Comparison of ENCODE assay signal across 8 mouse cellular contexts in genomic region chr15:79933670-79934514, GRCm38 (mm10). TPM values are rescaled to one million over a fixed set of nuclear protein-coding genes. Genes with fewer than 3 reads are reported as not detected.
DNase-seq lines count a peak whose midpoint lies in the region; ATAC-seq and TF ChIP-seq lines count a peak whose summit lies in the region.

No protein-coding gene starts in this region.

- 5% methylated on average over 22 of the region's 22 CpGs for WGBS in lung, embryonic 16.5 days
- WGBS in lung, adult 2 months: 9% methylated on average over 22 of the region's 22 CpGs
- 4% methylated on average over 22 of the region's 22 CpGs for WGBS in intestine, embryonic 14.5 days
- WGBS in neural tube, embryonic 14.5 days: 2% methylated on average over 22 of the region's 22 CpGs

- H3K27me3 ChIP-seq in lung, embryonic 16.5 days (ENCODE audit: control insufficient read depth, insufficient read depth, low read depth, low read length): peaks cover 19% of the 10 kb centered on the region
- peaks cover 41% of the 10 kb centered on the region for H3K27me3 ChIP-seq in intestine, embryonic 14.5 days (replicated peaks; ENCODE audit: control insufficient read depth, insufficient read depth, low read length)
- H3K27me3 ChIP-seq in neural tube, embryonic 14.5 days (ENCODE audit: control insufficient read depth, insufficient read depth, low read length): peaks cover 6% of the 10 kb centered on the region; the same call in 1 of the 2 replicates

- DNase-seq in lung, adult 2 months: no peak
- peak; percentile 70 for DNase-seq in embryo, embryonic 11 days
- DNase-seq in intestine, embryonic 14.5 days (ENCODE audit: low spot score): no peak
- no peak for DNase-seq in frontal cortex, postnatal 14 days (ENCODE audit: low spot score in 2 of 2)
- no peak for DNase-seq in layer of hippocampus, adult 8-10 months (ENCODE audit: low spot score in 2 of 2)
- DNase-seq in c-Kit-positive CD71-positive TER-119-positive erythroid progenitor cells, embryonic 14.5 days (ENCODE audit: low spot score): no peak

- no peaks in the 10 kb centered on the region for H3K36me3 ChIP-seq in lung, embryonic 16.5 days (ENCODE audit: control insufficient read depth, insufficient read depth, low read length)
- H3K36me3 ChIP-seq in intestine, embryonic 14.5 days (ENCODE audit: control insufficient read depth, insufficient read depth, low read length): no peaks in the 10 kb centered on the region
- H3K36me3 ChIP-seq in neural tube, embryonic 14.5 days (ENCODE audit: control insufficient read depth, insufficient read depth, low read length): no peaks in the 10 kb centered on the region

- TF ChIP-seq CTCF in lung, adult 2 months (IDR thresholded peaks at IDR 0.05; ENCODE audit: insufficient read depth, low read length): no peak

- ATAC-seq in lung, embryonic 16.5 days (ENCODE audit: low read depth): no peak
- no peak for ATAC-seq in intestine, embryonic 14.5 days (replicated peaks; ENCODE audit: low FRiP score, low TSS enrichment, low read depth)
- ATAC-seq in neural tube, embryonic 14.5 days (ENCODE audit: low read depth): no peak

- no peaks in the 10 kb centered on the region for H3K9me3 ChIP-seq in lung, embryonic 16.5 days (ENCODE audit: control insufficient read depth, low read length)
- no peaks in the 10 kb centered on the region for H3K9me3 ChIP-seq in intestine, embryonic 14.5 days (ENCODE audit: control insufficient read depth, low read length)
- no peaks in the 10 kb centered on the region for H3K9me3 ChIP-seq in neural tube, embryonic 14.5 days (ENCODE audit: control insufficient read depth, low read length)

- peak overlapping the region; percentile 41; the same call in 1 of the 2 replicates for H3K9ac ChIP-seq in lung, embryonic 16.5 days (ENCODE audit: low read length)
- no peak overlapping the region for H3K9ac ChIP-seq in intestine, embryonic 14.5 days (ENCODE audit: low read length)
- no peak overlapping the region for H3K9ac ChIP-seq in neural tube, embryonic 14.5 days (replicated peaks; ENCODE audit: low read depth, low read length)

- peaks cover 19% of the 10 kb centered on the region for H3K4me1 ChIP-seq in lung, embryonic 16.5 days (replicated peaks; ENCODE audit: control insufficient read depth, insufficient read depth, low read length)
- H3K4me1 ChIP-seq in lung, adult 2 months (ENCODE audit: control insufficient read depth, insufficient read depth, low read length): peaks cover 10% of the 10 kb centered on the region; the same call in 1 of the 2 replicates
- H3K4me1 ChIP-seq in intestine, embryonic 14.5 days (replicated peaks; ENCODE audit: control insufficient read depth, insufficient read depth, low read length): peaks cover 2% of the 10 kb centered on the region; the same call in 1 of the 2 replicates
- 0 out of 2 replicates have a peak, but pooled peaks cover 8% of the 10 kb centered on the region for H3K4me1 ChIP-seq in neural tube, embryonic 14.5 days (ENCODE audit: control insufficient read depth, insufficient read depth, low read length)

- peak overlapping the region; percentile 16 for H3K4me3 ChIP-seq in lung, embryonic 16.5 days (ENCODE audit: low read length)
- no peak overlapping the region for H3K4me3 ChIP-seq in lung, adult 2 months (replicated peaks; ENCODE audit: extremely low read depth, low read depth, low read length)
- H3K4me3 ChIP-seq in intestine, embryonic 14.5 days (ENCODE audit: low read depth, low read length): no peak overlapping the region
- no peak overlapping the region for H3K4me3 ChIP-seq in neural tube, embryonic 14.5 days (ENCODE audit: low read depth, low read length)

- no peak for TF ChIP-seq POLR2A in lung, adult 2 months (IDR thresholded peaks at IDR 0.05; ENCODE audit: borderline replicate concordance, extremely low read depth, low read depth, low read length)

- H3K27ac ChIP-seq in lung, embryonic 16.5 days (ENCODE audit: low read length): no peak overlapping the region
- no peak overlapping the region for H3K27ac ChIP-seq in intestine, embryonic 14.5 days (ENCODE audit: low read depth)
- no peak overlapping the region for H3K27ac ChIP-seq in neural tube, embryonic 14.5 days (ENCODE audit: low read depth, low read length)

- H3K4me2 ChIP-seq in lung, embryonic 16.5 days (ENCODE audit: low read depth, low read length): peak overlapping the region; percentile 40
- H3K4me2 ChIP-seq in intestine, embryonic 14.5 days (ENCODE audit: low read length): peak overlapping the region; percentile 20
- H3K4me2 ChIP-seq in neural tube, embryonic 14.5 days (ENCODE audit: low read depth, low read length): peak overlapping the region; percentile 20; the same call in 1 of the 2 replicates

RNA-seq across cellular contexts. Expression of gene Cbx7, which starts 37.0 kb away (rescaled TPM):
- polyA plus RNA-seq in lung, embryonic 16.5 days (2015; fragmentation: Nextera tagmentation; extraction: Ambion mirVana): 3.1 and 4.3 TPM in 2 replicates
- polyA plus RNA-seq in lung, adult 2 months (2012; rRNA removed): 72.5 and 75.9 TPM in 2 replicates
- polyA plus RNA-seq in intestine, embryonic 14.5 days (2014; fragmentation: Nextera tagmentation; extraction: Ambion mirVana): 4.6 and 6.2 TPM in 2 replicates
- 4.3 and 5.0 TPM in 2 replicates for polyA plus RNA-seq in neural tube, embryonic 14.5 days (2014; fragmentation: Nextera tagmentation; extraction: Ambion mirVana)
- total RNA-seq in layer of hippocampus, adult 8-10 months (2022): 10 to 100 TPM; 46.0 to 62.9 (median 52.2) TPM

RNA-seq across cellular contexts. Expression of gene Apobec3, which starts 42.4 kb away (rescaled TPM):
- 43.2 and 52.8 TPM in 2 replicates for polyA plus RNA-seq in lung, embryonic 16.5 days (2015; fragmentation: Nextera tagmentation; extraction: Ambion mirVana)
- polyA plus RNA-seq in lung, adult 2 months (2012; rRNA removed): 29.7 and 36.7 TPM in 2 replicates
- polyA plus RNA-seq in intestine, embryonic 14.5 days (2014; fragmentation: Nextera tagmentation; extraction: Ambion mirVana): 11.3 and 12.5 TPM in 2 replicates
- 2.3 and 6.0 TPM in 2 replicates for polyA plus RNA-seq in neural tube, embryonic 14.5 days (2014; fragmentation: Nextera tagmentation; extraction: Ambion mirVana)
- total RNA-seq in layer of hippocampus, adult 8-10 months (2022): 10 to 100 TPM in 2 of 4 experiments, 1 to 10 TPM in 2; 5.3 to 11.9 (median 8.3) TPM

Comparison
In these comparisons a context has a peak if more than half of its experiments do, and no peak if none do; other contexts are left out.
1. RNA of gene Cbx7, which starts 37.0 kb away (polyA plus RNA-seq): 72.5 to 75.9 TPM in lung, adult 2 months; 4.6 to 6.2 TPM in intestine, embryonic 14.5 days, 4.3 to 5.0 TPM in neural tube, embryonic 14.5 days and 3.1 to 4.3 TPM in lung, embryonic 16.5 days; every median in the first group is over 10 times any median in the second.
2. Peak in every context shown above with its lines, with median percentiles within 50 percentile points of each other: H3K4me2 ChIP-seq.